Mouse (Mus musculus) right cerebral cortex, postnatal 14 days (tissue): ENCODE results near the gene Mfge8.

Experiments
- DNase-seq: peaks from one replicate; pipeline ENCODE4 v3.0.0; 2022

Gene Mfge8

DNA sequence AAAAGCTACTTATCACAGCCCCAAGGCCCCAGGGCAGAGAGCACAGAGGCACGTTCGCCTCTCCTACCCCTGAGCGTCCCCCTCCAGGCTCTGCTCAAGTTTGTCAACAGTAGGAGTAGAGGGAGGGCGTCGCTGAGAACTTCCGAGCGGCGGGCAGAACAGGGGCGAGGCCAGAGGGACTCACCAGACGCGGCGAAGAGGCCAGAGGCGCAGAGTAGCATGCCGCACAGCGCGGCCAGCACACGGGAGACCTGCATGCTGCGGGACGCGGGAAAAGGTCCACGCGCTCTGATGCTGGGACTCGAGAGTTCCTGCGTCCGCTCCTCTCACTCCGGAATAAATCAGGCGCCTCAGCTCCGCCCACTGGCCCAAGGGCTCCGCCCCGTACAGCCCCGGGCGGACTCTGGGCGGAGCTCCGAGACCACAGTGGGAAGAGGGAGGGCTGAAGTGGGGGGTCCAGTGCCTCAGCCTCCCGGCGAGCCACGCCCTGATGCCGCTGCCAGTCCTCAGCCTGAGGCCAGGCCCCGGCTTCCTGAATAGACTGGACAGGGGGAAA lies at the start of gene Mfge8:
TSS of gene Mfge8 (minus strand) at position 350 of the 556 bp plus-strand sequence.
- DNase-seq = peak; percentile 64

DNA sequence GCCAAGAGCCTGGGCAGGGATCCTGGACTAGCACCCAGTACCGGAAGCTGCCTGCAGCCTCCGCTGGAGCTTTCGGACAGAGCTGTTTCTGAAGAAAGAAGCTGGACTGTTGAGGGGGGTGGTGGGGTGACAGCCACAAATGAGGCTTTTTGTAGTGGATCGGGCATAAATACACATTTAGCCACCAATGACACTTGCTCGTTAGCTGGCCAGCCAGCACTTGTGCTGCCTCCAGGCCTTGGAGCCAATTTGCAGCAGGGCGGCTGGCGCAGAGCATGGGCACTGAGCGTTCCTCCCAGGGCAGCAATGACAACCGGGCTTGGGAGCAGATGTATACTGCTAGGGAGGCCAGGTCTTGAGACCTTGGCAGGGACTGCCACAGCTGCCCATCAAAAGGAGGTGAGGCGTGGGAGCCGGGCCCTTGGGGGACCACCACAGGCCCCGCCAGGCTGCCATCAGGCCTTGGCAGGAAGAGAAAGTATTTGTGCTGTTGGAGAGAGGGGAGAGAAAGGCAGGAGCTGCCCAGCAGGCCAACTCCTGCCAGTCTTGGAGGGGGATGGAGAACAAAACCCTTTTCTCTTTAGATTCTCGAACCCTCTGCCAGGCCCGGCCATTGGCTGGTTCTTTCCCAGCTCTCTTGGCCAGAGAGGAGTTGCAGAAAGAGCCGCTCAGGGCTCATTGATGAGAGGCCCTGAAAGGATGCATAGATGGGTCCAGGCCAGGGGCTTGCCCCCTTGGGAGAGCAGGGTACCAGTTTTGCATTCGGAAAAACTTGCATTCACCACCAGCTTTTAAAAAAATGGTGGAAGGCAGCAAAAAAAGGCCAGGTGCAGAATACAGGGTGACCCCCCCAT lies 45.9 kb upstream of the Mfge8 start:
- peak; percentile 46 for DNase-seq

DNA sequence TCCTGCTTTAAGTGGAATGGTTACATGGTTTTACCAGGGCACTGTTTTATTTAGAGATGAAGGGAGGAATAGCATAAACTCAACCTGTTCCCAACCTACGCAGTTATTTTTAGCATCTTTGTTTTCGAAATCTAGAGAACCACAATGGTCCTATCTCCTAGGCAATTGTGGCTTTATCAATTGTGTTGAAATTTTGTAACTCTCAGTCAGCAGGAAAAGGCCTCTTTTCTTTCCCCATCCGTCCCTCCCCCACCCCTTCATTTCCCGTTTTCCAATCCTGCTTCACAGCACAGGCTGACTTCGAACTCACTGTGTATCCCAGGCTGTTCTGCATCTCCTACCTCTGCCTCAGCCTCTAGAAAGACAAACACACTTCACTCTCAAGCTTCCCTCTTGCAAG lies 45.1 kb upstream of the Mfge8 start:
- DNase-seq = no peak

DNA sequence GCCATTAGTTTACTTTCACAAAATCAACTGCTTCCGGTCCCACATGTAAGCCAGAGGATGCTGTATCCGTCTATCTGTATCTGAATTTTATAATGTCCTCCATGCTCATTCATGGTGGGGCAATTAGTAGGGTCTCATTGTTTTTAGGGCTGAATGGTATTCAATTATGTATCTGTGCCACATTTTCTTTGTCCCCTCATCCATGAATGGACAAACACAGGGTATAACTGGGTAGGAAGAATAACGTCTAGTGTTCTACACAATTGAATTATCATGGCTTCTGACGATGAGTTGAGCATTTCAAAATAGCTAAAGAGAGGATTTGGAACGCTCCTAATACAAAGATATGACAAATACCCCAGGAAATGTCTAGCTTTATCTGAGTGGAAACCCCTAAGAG lies 42.6 kb upstream of the Mfge8 start:
- no peak for DNase-seq

GRCm38 (mm10) chr7:79190592-79190991 lies 41.7 kb upstream of the Mfge8 start:
- DNase-seq = no peak

DNA sequence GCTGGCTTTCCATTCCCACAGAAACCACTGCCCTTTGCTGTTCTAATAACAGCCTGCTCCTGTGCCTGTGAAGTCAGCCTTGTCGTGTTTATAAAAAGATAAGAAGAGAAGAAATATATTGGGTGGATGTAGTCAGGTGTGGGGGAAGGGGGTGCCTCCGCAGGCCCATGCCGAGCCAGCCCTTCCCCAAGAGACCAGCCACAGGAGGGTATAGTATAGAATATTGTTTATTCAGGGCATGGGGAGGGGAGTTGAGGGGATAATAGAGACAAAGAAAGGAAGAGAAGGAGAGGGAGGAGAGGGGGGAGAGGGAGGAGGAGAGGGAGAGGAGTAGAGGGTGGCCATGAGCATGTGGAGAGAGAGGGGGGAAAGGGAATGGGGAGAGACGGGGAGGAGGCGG lies 40.4 kb upstream of the Mfge8 start:
- DNase-seq = no peak

DNA sequence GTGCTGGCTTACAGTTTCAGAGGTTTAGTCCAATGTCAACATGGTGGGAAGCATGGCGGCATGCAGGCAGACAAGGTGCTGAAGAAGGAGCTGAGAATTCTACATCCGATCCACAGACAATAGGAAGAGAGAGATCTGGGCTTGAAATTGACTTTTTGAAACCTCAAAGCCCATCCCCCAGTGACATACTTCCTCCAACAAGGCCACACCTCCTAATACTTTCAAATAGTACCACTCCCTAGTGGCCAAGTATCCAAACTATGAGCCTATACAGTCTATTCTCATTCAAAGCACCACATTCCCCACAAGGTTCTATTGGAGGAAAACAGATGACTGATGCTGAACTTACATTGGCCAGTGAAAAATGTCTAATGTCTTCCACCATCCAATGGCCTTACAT lies 38.7 kb upstream of the Mfge8 start:
- DNase-seq = no peak

GRCm38 (mm10) chr7:79183417-79183816 lies 34.6 kb upstream of the Mfge8 start:
- DNase-seq = no peak

DNA sequence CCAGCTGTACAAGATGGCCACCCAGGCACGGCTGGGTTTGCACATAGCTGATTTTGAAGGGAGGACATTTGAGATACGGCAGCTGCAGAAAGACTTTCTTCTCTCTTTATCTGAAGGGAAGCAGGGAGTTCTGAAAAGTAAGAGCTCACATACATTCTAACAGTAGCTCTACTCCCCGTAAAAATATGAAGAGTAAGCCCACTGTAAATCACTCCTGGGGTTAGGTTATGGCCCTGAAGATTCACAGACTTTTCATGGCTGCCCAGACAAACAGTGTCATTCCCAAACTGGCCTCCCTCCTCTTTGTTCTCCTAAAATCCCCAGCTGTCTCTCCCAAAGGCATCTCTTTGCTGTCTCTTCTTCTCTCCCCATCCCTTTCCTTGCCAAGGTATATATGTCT lies 24.9 kb upstream of the Mfge8 start:
- no peak for DNase-seq

DNA sequence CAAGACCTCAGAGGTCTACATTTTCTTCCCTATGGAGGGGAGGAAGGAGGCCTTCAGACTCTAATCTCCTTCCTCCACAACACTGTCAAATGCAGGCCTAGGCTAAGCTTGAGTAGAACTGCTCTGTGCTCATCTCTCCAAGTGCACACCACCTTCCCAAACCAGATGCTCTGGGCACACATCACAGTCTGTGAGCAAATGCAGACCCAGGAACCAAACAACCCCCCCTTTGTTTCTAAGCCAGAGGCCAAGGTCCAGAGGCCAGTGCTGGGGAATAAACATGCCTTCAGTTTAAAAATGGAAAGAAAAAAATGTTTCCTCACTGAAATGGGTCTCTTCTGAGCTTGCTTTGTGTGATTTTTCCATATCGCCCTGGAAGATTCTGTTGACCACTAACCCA lies 22.9 kb upstream of the Mfge8 start:
- DNase-seq = no peak

DNA sequence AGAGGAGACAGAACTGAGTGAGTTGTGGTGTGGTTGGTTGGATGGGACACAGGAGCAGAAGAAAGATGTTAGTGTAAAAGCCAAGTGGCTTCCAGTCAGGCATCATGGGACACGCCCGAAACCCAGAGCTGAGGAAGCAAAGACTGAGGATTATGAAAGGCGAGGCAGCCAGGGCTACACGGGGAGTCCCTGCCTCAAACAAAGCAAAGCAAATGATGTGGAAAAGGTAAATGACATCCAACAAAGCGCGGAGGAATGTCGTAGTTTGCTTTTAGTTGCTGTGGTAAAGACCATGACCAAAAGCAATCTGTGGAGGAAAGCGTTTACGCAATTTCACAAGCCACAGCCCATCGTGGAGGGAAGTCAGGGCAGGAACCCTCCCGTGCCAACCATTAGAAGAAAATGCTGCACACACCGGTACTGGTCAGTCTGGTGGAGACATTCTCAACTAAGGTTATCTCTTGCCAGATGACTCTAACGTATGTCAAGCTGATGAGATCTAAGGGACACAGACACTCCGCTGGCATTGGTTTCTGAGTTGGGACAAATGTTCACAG lies 18.2 kb upstream of the Mfge8 start:
- no peak for DNase-seq

- DNase-seq = no peak
Measured at GRCm38 (mm10) chr7:79159406-79159805, 10.5 kb upstream of the Mfge8 start.

GRCm38 (mm10) chr7:79149522-79149921 lies 662 bp upstream of the Mfge8 start:
- no peak for DNase-seq

- no peak for DNase-seq
Measured at GRCm38 (mm10) chr7:79147931-79148653, 768 bp downstream of the Mfge8 start.

DNA sequence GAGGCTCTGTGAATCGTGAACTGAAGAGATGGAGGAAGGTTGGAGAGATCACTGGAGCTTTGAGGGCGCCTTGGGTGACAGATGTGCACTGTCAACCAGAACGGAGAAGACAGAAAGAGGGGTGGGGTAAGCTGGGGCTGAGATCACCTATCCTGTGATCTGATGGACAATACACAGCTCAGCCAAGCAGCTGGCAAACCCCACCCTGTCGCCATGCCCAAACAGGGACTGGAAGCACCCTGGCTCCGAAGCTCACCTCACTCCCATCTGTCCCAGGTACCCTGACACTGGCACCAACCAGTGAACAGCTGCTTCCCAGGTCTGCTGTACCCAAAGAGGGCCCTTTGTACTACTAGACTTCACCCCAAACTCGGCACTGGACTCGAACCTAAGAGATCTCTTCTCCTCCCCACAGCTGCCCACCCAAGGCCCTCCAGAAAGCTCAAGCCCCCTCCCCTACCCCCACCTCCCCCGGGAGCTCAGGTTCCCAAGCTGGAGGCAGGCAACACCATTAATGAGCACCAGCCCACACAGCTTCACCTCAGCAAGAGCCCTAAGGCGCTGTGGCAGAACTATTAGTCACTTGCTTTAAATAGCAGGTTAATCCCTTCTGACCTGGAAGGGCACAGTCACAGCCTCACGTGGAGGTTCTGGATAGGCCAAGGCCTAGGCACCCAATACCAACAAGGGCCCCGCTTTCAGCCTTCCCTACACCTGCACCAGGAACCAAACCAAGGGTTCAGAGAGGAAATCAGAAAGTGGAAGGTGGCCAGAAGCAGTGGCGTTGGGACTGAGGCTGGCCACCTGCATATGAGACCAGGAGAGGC lies 1.6 kb downstream of the Mfge8 start:
- DNase-seq = no peak

- peak; percentile 82 for DNase-seq
Measured at GRCm38 (mm10) chr7:79140897-79141296, 8.0 kb downstream of the Mfge8 start.

- no peak for DNase-seq
Measured at GRCm38 (mm10) chr7:79139891-79140591, 8.8 kb downstream of the Mfge8 start.

GRCm38 (mm10) chr7:79139328-79139824 lies 9.5 kb downstream of the Mfge8 start:
- DNase-seq = no peak

- no peak for DNase-seq
Measured at GRCm38 (mm10) chr7:79133391-79133790, 15.5 kb downstream of the Mfge8 start.

GRCm38 (mm10) chr7:79130843-79131444 lies 17.9 kb downstream of the Mfge8 start, which contains the start of gene Hapln3:
Hapln3 (minus strand) TSS chr7:79131018.
- DNase-seq = peak; percentile 32

- no peak for DNase-seq
Measured at GRCm38 (mm10) chr7:79130385-79130784, 18.5 kb downstream of the Mfge8 start.
